Mouse (Mus musculus) thymus, adult 2 months (tissue): Measurements from ENCODE around the gene Slc30a5. TPM values are rescaled to one million over a fixed set of nuclear protein-coding genes. Genes with fewer than 3 reads are reported as not detected.
A peak's percentile ranks its signal among the peaks of the same experiment; 100 is the strongest.

ENCODE experiments used
- DNase-seq: peaks from one replicate; pipeline ENCODE4 v3.0.0; 2021
- H3K27ac ChIP-seq: fragments of 200-500 bp; 2 replicates; pipeline ENCODE4 v1.5.1; 2012; ENCODE audit warnings: low read length, control low read depth; ENCODE audit not compliant: control insufficient read depth, insufficient read depth
- H3K27me3 ChIP-seq: fragments of 200-500 bp; 2 replicates; pipeline ENCODE4 v1.6.1; 2012; ENCODE audit warnings: mild to moderate bottlenecking, low read length, moderate library complexity, mixed read lengths; ENCODE audit not compliant: control insufficient read depth, insufficient read depth
- H3K36me3 ChIP-seq: fragments of 200-500 bp; 2 replicates; pipeline ENCODE4 v1.6.1; 2012; ENCODE audit warnings: mild to moderate bottlenecking, low read length, moderate library complexity; ENCODE audit not compliant: control insufficient read depth, insufficient read depth
- H3K4me1 ChIP-seq: fragments of 200-500 bp; replicated peaks from 2 replicates; pipeline ENCODE4 v1.6.1; 2012; ENCODE audit warnings: low read length; ENCODE audit not compliant: control insufficient read depth, insufficient read depth
- H3K4me3 ChIP-seq: fragments of 200-500 bp; 2 replicates; pipeline ENCODE4 v1.5.1; 2012; ENCODE audit warnings: mild to moderate bottlenecking, low read length, control low read depth, moderate library complexity; ENCODE audit not compliant: control insufficient read depth, insufficient read depth
- CTCF ChIP-seq: fragments of 200-500 bp; IDR thresholded peaks from 2 replicates; pipeline ENCODE4 v1.5.1; 2012; ENCODE audit warnings: mild to moderate bottlenecking, control low read depth, low read length, moderate library complexity, borderline replicate concordance; ENCODE audit not compliant: control insufficient read depth, poor library complexity, insufficient read depth; ENCODE audit errors: extremely low read depth
- POLR2A ChIP-seq: fragments of 200-500 bp; IDR thresholded peaks from 2 replicates; pipeline ENCODE4 v1.6.1; 2012; ENCODE audit warnings: mild to moderate bottlenecking, low read length, control low read depth, moderate library complexity; ENCODE audit not compliant: control insufficient read depth, poor library complexity, insufficient read depth; ENCODE audit errors: extremely low read depth
- WGBS: fragments of 180-500 bp; shearing (Covaris S2); methylation state at CpG from one replicate; pipeline ENCODE4 v1.1.7; 2018; 5-methylcytosine and 5-hydroxymethylcytosine counted together
- polyA plus RNA-seq: library from polyadenylated mRNA; depleted of rRNA; stranded (reverse); fragments of >200 nt; gene quantifications from 2 replicates; pipeline ENCODE4 v1.2.3, GENCODE M21; 2012

Gene Slc30a5
- polyA plus RNA-seq, 1 experiment, result 31.4 TPM

DNA sequence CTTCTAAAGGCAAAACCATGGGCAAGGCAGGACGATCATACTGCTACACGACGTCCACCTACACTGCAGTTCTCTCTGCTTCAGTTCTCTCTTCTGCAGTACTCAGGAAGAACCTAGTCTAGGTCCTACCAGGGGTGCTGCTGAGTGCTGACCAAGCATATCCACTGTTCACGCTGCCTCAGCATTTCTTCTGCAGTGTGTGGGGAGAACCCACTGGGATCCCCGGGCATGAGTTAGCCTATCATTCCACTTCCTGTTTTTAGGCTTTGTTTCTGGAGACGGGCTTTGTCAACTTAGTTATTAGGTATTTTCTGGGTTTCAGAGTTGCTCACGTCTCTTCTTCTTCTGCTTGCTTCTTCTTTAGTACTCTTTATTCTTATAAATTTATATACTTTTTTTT is 25.9 kb upstream of the Slc30a5 start:
- TF ChIP-seq CTCF (no peak), POLR2A (no peak)
- no peak overlapping the region for H3K27ac ChIP-seq
- no peak for DNase-seq
- no peaks in the 10 kb centered on the region for H3K4me1 ChIP-seq
- H3K36me3 ChIP-seq, result no peaks in the 10 kb centered on the region
- H3K27me3 ChIP-seq, result no peaks in the 10 kb centered on the region
- H3K4me3 ChIP-seq, result no peak overlapping the region
- 48% methylated on average over 7 of the region's 7 CpGs for WGBS

DNA sequence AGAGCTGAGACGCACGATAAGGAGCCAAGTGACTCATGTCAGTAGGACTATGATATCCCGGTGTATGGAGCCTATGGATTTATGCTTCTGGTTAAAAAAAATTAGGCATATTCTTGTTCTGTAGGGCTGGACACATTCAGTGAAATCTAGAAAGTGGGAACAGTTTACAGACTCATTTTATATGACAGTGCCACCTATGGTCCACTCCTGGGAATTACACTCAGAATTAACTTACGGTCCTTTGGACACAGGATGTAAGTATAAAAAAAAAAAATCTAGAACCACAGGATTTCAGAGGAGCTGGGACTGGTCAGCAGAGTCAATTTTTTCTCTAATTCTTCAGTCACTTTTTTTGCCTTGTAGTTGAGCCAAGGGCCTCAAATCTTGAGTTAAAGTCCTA is 20.9 kb upstream of the Slc30a5 start:
- 54% methylated on average over 4 of the region's 4 CpGs for WGBS
- Histone ChIP-seq H3K27ac (no peak overlapping the region), H3K4me3 (no peak overlapping the region), H3K27me3 (no peaks in the 10 kb centered on the region), H3K4me1 (no peaks in the 10 kb centered on the region), H3K36me3 (no peaks in the 10 kb centered on the region)
- peak; percentile 38 for DNase-seq
- TF ChIP-seq POLR2A, result no peak
- no peak for TF ChIP-seq CTCF

DNA sequence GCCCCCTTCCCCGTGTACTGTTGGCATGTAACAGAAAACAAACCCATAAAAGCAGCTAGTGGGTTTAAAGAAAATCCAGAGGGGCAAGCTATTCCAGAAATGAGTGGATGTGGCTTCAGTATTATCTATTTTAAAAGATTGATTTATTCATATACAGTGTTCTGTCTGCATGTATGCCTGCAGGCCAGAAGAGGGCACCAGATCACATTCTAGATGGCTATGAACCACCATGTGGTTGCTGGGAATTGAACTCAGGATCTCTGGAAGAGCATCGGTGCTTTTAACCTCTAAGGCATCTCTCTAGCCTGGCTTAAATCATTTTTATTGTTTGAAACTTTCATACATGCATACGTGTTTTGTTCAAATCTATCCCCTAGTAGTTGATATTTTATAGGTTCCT is 19.9 kb upstream of the Slc30a5 start:
- Histone ChIP-seq H3K27me3 (no peaks in the 10 kb centered on the region), H3K27ac (no peak overlapping the region), H3K4me3 (no peak overlapping the region), H3K36me3 (no peaks in the 10 kb centered on the region), H3K4me1 (no peaks in the 10 kb centered on the region)
- TF ChIP-seq POLR2A (no peak), CTCF (no peak)
- WGBS, result 80% methylated on average over 3 of the region's 3 CpGs
- no peak for DNase-seq

DNA sequence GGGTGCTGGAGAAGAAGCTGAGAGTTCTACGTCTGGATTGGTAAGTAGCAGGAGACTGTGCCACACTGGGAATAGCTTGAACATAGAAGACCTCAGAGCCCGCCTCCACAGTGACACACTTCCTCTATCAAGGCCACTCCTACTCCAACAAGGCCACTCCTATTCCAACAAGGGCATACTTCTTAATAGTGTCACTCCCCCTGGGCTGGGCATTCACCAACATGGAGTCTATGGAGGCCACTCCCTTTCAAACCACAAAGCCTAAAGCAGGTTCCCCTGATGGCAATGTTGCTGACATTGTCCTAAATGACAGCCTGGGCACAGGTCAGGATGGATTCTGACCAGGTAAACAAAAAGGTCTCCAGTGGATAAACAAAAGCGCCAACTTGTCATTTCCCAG is 15.9 kb upstream of the Slc30a5 start:
- no peak for DNase-seq
- Histone ChIP-seq H3K27me3 (no peaks in the 10 kb centered on the region), H3K4me3 (no peak overlapping the region), H3K27ac (no peak overlapping the region), H3K4me1 (no peaks in the 10 kb centered on the region), H3K36me3 (no peaks in the 10 kb centered on the region)
- TF ChIP-seq CTCF (no peak), POLR2A (no peak)
- 99% methylated on average over 3 of the region's 3 CpGs for WGBS

DNA sequence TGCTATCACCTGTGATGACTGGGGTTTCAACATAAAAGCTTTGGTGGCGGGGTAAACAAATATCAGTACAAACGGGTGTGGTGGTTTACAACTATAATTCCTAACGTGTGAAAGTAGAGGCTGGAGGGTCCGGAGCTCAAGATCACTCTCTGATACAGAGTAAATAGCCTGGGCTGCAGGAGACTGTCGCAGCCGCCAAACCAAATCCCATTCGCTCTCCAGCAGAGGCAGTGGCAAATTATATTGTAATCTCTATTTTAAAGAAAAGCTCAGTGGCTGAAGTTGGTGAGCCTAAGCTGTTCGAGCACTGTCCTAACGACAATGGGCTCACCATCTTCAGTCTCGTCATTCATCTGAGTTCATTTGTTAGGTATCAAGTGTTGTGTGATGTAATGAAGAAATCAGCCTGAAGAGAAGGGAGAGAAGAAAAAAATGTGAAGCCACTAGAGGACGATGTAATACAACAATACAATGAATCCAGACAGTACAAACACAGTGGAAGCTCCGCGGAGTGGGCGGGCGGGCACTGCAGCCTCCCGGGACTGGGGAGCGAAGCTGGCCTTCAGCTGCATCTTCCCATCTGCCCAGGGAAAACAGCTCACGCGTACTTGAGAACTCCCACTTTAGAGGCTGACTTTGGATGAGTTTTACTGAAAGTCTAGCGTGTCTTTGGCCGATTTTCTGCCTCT is 13.8 kb upstream of the Slc30a5 start:
- Histone ChIP-seq H3K36me3 (no peaks in the 10 kb centered on the region), H3K27me3 (no peaks in the 10 kb centered on the region), H3K27ac (no peak overlapping the region), H3K4me3 (no peak overlapping the region), H3K4me1 (no peaks in the 10 kb centered on the region)
- no peak for DNase-seq
- 85% methylated on average over 21 of the region's 21 CpGs for WGBS
- TF ChIP-seq CTCF (no peak), POLR2A (no peak)

DNA sequence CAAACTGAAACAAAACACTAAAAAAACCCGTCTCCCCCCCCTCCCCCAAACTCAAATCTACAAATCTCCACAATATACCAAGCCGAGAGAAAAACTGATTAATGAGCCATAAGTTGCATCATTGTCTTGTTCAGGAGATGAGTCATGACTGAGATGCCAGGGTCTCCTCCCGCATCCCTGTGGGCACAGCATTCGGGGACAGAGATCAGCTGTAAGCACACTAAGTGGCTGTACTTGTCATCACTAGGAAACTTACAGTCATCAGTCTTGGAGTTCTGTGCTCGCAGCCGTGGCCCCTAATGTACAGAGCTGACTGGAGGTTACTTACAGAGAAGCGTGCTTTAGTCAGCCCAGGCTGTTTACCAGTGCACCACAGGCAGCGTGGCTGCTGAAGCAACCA is 13.0 kb upstream of the Slc30a5 start:
- Histone ChIP-seq H3K4me3 (no peak overlapping the region), H3K27me3 (no peaks in the 10 kb centered on the region), H3K36me3 (no peaks in the 10 kb centered on the region), H3K4me1 (no peaks in the 10 kb centered on the region), H3K27ac (no peak overlapping the region)
- WGBS, result 94% methylated on average over 8 of the region's 8 CpGs
- DNase-seq, result no peak
- no peak for TF ChIP-seq POLR2A
- no peak for TF ChIP-seq CTCF

DNA sequence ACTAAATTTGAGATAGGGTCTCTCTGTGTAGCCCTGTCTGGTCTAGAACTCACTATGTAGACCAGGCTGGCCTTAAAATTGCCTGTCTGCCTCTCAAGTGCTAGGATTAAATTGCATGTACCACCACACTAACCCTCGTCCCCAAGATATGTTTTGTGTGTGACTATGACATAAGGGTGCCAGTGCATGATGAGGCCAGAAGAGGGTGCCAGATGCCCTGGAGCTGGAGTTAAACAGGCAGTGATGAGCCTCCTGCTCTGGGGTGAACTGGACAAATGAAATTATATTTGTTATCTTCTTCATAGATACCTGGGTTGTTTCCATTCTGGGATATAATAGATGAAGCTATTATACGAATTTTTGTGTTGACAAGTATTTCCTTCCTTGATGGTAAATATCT is 10.7 kb upstream of the Slc30a5 start:
- DNase-seq, result no peak
- Histone ChIP-seq H3K4me1 (no peaks in the 10 kb centered on the region), H3K27ac (no peak overlapping the region), H3K36me3 (no peaks in the 10 kb centered on the region), H3K27me3 (no peaks in the 10 kb centered on the region), H3K4me3 (no peak overlapping the region)
- TF ChIP-seq POLR2A (no peak), CTCF (no peak)
- 90% methylated on average over 2 of the region's 2 CpGs for WGBS
